Mouse (Mus musculus): ENCODE measurements around the gene Ube2e2.
A peak's percentile ranks its signal among the peaks of the same experiment; 100 is the strongest.

Gene Ube2e2

DNA sequence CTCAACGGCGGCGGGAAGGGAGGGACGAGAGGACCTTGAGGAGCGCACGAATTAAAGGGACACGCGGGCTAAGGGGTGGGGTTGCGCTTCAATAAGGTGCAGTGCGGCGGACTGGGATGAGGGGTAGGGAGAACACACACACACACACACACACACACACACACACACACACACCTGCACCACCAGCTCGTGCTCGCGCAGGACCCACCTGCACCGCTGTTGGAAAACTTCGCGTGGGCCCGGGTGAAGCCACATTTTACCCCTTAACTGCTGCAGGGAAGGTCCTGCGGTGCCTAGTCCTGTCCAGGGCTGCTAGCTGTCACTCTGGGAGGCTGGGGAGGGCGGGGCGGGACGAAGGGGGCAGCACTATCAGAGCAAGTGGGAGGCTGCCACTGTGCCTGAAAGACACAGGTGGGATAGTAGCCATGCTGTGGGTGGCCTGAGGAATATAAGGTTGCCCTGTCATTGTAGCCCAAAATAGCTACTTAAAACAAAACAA is at the start of gene Ube2e2:
Gene Ube2e2, minus strand, starts transcription at position 321 of the 499 bp plus-strand sequence.
- no peak for DNase-seq (ENCODE audit: low spot score in 2 of 2)

DNA sequence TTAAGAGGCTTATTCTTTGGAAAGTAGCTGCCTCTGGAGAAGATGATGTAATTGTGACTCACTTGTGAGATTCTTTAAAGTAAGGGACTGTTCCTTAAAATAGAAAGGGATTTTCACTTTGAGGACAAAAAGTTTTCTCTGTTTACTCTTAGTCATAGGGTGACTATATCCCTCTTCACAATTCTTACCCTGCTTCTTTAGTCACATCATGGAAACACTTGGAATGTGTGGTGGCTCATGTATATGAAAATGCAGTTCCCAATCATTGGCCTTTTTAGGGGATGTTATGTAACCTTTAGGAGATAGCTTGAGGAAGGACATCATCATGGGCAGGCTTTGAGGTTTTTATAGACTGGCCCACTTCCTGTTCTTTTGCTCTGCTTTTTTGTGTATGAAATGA is 46.0 kb upstream of the Ube2e2 start:
- DNase-seq (ENCODE audit: low spot score in 2 of 2) = no peak

DNA sequence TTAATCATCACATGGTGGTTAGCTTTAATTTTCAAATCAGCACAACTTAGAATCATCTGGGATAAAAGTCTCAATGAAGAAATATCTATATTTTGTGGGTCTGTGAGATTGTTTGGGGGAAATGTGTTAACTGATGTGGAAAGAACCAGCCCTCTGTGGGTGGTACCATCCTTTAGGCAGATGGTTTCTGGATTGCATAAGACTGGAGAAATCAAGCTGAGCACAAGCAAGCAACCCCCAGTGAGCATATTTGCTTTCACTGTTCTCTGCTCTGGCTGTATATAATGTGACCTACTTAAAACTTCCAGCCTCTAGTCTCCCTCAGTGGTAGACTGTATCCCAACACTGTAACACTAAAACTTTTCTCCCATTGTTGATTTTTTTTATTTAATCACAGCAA is 9.5 kb upstream of the Ube2e2 start:
- no peak for DNase-seq (ENCODE audit: low spot score in 2 of 2)

DNA sequence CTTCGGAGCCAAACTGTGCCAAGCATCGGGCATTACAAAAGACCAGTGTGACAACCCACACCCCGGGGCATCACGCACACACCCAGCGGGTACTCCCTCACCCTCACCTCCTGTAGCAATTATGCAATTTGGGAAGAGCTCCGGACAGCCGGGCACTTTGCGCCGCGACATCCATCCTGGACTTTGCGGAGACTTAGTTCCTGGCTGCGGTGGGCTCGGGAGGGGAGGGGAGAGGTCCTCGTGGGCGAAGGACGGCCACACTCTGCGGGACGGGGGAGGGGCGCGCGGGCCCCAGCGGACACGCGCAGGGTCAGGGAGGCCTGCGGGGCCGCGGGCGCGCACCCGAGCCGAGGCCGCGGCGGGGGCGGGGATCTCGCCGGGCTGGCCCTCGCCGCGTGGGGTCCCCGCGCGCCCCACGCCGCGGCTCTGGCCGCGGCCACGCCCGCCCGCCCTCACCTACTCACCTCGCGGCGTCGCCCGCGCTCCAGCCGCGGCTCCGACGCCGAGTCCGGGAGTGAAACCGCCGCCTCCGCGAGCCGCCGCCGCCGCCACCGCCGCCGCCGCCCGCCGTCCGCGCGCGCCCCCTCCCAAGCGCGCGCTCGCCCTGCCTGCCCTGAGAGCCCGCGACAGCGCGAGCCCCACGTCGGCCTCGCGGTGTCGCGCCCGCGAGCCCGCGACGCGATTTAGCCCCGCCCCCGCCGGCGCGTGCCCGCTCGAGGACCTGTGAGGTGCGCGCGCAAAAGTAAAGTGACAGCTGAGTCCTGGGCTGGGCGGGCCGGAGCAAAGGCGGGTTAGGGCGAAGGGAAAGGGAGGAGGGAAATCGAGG is 733 bp downstream of the Ube2e2 start:
- peak; percentile 83 to 94 for DNase-seq (ENCODE audit: low spot score in 2 of 2)

DNA sequence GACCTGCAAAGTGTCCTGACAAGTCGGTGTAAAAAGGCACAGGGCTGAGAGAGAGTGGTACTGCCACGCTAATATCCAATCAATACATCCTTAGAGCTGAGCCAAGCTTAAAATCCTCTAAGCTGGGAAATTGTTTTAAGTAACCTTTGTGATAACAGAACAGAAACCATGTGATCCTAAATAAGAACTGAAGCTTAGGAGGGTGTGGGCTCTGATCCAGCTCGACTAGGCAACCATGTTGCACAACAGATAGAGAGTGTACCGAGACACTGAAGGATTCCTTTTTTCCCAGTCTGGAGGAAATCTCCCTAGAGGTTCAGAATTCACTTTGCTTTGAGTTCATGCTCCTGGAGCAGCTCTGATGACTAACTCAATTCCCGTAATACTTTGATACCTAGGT is 4.5 kb downstream of the Ube2e2 start:
- DNase-seq (ENCODE audit: low spot score in 2 of 2) = no peak

DNA sequence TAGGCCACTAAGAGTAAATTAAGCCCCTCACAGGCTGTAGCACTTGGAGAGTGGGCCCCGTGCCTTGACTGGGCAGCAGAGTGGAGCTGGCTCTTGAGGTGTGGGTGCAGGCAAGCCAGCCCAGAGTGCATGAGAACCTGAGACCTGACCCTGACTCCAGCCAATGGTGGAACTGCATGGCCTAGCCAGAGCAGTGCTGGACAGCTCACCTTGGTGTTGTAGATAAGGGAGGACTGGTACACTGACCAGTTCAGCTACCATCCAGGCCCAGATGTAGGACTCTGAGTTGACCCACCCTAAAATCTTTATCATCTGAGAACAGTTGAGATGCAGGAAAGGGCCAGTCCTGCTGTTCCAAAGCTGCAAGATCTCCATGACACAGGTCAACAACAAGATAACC is 11.6 kb downstream of the Ube2e2 start:
- no peak for DNase-seq (ENCODE audit: low spot score in 2 of 2)

DNA sequence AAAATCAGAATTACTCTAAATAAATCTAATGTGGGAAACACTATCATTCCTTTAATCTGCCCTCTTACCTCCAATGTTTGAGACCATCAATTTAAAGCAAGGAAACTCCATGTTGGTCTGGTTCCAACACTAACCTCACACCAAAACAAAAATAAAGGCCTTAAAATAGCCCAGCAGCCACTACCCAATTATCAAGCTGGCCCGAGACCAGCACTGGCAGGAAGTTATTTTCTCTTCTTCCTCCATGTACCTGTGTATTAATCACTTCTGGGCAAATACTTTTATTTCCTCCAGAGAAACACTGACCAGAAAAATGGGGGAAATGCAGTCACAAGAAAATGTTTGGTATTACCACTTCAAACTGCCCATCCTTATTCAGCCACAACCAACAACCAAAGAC is 23.4 kb downstream of the Ube2e2 start:
- DNase-seq (ENCODE audit: low spot score in 2 of 2) = no peak

DNA sequence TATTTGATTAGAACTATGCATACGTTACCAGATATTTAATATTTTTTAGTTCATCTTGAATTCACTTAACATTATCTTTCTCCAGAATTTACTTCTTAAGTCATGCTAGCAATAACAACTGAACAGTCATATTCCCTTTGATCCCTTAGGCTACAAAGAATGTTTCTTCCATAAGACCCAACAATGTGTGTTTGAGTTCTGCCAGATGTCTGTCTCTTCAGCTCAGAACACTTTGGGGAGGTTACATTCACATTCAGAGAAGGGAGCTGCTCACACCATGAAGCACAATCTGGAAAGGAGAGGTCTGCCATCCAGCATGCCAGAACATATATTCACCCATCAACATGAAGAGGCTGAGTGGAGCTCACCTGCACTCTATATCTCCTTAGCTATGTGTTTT is 65.4 kb downstream of the Ube2e2 start:
- DNase-seq (ENCODE audit: low spot score in 2 of 2) = no peak

DNA sequence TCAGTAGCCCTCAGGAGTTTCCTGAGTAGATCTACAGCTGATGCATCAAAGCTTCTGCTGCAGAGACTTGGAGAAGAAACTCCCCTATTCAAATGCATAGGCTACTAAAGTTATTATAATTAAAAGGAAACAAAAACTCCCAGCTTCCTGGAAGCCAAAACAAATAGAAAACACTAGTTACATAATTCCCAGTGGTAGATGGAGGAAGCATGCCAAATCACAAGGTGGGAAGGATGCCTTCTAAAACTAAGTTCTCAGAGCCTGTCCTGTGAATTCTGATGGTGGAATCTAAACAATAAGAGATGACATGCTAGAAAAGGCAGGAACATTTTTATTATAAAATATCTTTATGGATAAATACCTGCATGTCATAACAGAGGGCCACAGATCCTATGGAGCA is 67.3 kb downstream of the Ube2e2 start:
- DNase-seq (ENCODE audit: low spot score in 2 of 2) = no peak

DNA sequence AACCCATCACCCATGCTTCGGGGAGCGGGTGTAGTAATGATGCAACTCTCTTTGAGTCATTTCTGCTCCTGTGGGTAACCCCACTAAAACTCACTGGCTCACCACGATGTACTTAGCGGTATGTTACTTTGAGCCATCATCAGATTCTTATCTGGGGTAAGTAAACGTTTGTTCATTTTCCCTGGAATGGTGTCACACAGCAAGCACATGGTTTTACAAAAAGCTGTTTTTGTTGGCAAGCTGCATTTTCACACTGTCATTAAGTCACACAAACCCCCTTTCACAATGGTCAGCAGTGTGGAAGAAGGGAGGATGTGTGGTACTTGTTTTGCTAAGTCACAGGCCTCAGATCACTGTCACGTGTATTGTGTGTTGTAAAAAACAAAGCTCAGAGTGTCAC is 73.4 kb downstream of the Ube2e2 start:
- no peak for DNase-seq (ENCODE audit: low spot score in 2 of 2)

DNA sequence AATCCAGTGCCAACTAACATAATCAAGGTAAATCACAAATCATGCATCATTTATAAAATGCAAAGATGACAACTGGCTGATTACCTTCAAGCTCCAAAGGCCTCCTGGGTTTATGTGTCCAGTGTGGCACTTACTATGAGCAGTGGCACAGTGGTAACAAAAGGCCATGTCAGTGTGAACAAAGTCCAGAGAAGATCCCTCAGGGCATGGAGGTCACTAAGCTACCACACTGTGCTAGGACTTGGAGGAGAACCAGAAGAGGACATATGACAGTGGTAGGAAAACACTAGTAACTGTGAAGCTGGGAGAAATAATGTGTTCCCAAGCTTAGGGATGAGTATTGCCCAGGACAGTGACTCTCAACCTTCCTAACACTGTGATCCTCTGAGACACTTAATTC is 97.2 kb downstream of the Ube2e2 start:
- DNase-seq (ENCODE audit: low spot score in 2 of 2) = no peak

DNA sequence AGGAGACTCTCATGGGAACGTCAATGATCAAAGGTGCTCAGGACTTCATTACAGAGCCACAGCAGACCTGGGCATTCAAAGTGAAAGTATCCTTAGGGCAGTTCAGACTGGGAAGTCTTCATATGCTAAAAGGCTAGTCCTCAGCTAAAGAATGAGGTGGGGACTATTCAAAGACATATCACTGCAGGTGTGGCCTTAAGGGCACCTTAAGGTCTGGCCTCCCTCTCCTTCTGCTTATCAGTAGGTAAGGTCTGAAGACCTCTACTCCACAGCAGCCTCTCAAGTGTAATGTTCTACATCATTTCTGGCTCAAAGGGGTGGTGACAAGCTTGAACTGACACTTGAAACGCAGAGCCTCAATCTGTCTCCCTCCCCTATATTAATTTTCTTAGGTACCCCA is 98.3 kb downstream of the Ube2e2 start:
- DNase-seq (ENCODE audit: low spot score in 2 of 2) = no peak

DNA sequence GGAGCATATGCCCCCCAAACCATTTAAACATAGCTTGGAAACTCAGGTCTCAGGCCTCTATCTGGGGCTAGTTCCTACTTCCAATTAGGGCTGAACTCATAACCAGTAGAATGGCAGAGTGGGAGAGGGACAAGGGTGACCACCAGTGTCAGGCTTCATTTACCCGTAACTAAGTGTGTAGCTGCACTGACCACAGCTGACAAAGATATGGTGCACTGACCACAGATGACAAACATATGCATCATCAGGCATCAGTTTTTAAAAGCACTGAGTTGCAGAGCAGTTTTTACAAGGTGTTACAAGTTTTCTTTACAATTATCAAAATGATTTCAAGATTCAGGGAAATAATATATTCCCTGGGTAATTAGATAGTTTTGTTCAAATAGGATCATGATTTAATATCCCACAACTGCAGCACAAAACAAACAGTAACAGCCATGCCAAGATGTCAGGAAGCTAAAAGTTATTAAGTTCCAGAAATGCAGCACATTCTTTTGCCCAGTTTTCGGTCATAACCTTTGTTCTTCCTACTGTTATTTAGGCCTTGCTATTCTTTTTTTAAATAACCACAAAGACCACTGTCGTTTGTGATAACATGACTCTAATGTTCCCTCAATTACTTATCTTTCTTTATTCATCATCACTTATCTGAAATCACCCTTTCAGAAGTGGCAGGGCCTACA is 114.9 kb downstream of the Ube2e2 start:
- DNase-seq (ENCODE audit: low spot score in 2 of 2) = no peak

DNA sequence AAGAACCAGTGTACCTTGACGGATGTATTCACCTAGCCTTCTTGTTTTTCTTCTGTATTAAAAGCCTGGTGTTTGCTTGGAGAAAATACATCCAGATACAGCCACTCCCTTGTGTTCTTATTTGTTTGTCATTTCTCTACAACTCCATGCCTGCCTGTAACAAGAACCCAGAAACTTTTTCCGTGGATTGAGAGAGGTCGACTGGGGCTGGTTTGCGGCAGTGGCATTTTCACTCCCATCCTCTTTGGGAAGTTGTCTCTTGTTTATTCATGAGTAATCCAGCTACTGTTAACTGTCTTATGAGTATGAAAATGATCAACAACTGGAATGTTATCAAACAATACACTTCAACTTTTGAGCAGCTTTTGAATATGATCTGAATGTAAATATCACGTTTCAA is 115.8 kb downstream of the Ube2e2 start:
- DNase-seq (ENCODE audit: low spot score in 2 of 2) = no peak

DNA sequence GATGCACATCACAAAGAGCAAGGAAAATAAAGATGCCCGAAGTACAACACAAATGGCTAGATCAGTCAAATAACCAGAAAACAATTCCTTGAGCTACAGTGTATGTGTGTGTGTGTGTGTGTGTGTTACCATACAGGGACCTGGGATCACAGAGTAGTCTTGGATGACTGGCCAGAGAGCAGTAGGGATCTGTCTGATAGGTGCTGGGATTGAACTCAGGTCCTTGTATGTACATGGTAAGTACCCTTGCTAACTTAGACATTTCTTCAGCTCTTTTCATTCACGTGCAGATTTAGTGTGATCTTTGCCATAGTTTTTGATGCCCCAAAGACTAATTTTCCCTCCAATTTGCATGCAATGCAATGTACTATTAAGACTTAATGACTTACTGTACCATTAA is 117.9 kb downstream of the Ube2e2 start:
- no peak for DNase-seq (ENCODE audit: low spot score in 2 of 2)

DNA sequence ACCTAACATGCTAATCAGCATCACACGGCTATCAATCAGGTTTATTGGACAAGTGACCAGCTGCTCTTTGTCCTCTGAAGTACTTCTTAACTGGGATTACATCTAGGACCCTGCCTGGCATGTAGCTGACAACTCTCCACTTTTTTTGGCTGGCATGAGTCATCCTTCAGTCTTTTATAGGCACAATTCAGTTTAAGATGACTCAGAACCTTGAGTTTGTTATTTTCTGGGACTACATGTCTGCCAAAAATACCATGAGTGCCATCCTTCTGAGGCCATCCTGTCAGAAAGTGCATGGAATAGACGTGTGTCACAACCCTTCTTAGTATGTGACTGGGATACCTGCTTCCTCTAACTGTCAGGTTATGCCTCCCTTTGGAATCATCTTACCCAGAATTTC is 120.3 kb downstream of the Ube2e2 start:
- no peak for DNase-seq (ENCODE audit: low spot score in 2 of 2)

DNA sequence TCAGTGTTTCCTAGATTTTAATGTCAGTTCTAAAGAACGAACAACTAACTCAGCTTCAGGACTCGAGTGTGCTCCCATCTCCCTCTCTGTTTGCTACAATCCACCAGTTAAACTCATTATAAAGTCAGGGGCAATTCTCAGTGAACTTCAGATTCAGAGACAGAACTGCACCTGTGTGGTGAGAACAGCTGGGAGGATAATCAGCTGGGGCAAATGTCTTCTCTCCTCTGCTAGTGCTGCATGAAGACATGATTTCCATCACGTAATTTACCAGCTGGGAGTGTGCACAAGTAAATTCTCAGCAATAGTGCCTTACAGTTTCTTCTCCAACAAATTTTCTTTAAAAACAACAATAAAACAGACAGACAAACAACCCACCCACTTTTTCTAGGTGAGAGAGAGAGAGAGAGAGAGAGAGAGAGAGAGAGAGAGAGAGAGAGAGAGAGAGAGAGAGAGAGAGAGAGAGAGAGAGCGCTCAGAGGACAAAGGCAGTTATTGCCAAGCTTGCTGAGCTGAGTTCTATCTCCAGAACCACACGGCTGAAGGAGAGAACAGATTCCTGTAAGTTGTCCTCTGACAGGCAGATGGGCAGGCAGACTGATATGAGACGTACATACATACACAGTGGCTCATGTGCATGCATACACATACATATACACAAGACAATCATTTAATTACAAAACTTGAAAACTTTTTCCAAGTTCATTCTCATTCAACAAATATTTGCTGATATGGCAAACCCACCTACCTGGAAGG is 134.3 kb downstream of the Ube2e2 start:
- no peak for DNase-seq (ENCODE audit: low spot score in 2 of 2)

DNA sequence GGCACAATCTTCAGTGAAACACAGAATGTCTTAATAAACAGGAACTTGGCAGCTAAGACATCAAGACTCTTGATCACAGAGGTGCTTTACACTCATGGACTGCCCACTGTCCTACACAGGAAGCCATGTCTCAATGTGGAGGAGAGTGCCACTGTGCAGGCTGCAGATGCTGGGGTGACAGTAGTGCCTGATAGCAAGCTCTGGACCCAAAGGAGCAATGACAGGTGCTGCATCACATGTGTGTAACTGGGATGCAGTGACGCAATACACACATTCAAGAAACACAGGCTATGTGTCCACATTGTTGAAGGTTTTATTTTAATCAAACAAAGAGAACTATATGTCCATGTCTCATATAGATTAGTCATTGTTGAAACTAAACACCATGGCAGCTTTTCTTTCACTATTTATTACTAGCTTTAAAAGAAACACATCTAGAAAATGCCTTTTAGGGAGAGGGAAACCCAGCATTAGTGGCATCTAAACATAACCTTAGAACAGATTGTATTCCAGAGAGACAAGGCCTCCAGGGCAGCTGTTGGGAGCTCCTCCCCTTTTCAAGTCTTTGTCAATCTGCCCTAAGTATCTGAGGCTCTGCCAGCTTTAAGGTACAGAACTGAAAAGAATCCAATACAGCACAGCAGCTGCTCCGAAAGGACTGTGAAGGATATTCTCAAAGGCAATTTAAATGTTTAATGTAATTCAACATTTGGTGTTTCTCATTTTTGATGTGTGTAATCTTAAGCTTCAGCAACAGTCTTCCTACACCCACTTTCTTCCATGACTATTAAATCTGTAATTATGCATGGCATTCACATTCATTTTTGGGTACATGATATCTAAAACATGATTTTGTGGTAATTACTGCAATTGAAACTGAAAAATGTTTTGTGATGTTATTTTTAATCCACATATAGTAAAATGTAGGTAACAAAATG is 135.2 kb downstream of the Ube2e2 start:
- no peak for DNase-seq (ENCODE audit: low spot score in 2 of 2)

DNA sequence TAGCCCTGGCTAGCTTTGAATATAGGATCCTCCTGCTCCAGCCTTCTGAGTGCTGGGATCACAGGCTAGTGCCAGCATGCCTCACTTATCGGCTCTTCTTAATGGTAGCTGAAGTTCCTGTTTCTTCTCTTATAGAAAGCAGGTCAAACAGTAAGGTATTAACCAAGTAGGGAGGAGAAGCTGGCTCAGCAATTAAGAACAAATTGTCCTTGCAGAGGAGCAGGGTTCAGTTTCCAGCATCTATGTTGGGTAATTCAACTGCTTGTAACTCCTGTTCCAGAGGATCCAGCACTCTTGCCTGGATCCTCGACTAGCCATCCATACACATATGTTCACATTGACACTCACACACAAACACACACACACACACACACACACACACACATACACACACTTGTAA is 136.1 kb downstream of the Ube2e2 start:
- no peak for DNase-seq (ENCODE audit: low spot score in 2 of 2)

DNA sequence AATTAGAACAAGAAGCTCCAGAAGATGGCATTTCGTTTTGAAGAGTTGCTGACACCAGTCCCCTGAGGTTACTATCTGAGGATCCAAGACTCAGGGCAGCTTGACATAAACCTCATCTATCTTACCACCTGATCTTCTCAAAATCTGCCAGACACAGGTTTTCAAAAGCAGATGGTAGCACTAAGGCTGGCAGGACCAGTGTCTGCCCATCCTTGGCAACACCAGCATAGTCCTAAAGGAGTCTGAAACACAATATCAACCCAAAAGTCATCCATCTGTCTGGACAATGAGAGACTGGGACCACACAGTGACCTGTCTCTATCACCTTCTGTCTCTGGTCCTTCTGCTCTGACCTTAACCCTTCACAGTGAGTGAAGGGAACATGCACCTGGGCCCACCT is 138.7 kb downstream of the Ube2e2 start:
- no peak for DNase-seq (ENCODE audit: low spot score in 2 of 2)

DNA sequence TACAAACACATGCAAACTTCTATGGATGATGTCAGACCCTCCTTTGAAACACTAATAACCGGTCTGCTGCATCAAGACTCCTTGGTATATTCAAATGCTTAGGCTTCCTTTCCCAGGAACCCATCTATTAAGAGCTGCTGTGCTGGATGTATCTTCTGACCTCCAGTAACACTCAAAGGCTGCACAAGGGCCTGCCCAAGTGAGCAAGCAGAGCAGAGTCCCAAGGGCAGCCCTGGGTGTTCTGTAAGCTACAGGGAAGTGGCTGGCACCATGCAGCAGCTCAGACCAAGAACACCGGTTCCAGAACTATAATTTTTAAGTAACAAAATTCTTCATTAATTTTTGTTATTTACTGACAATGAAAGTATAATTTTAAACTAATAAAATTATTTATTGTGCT is 139.5 kb downstream of the Ube2e2 start:
- no peak for DNase-seq (ENCODE audit: low spot score in 2 of 2)

All from cerebellum, postnatal 4 days (tissue).